Mouse (Mus musculus) heart, postnatal 0 days (tissue): ENCODE measurements around the gene Gata2. TPM values are rescaled to one million over a fixed set of nuclear protein-coding genes. Genes with fewer than 3 reads are reported as not detected.

ENCODE experiments used
- ATAC-seq: fragments of 200-750 bp; cut with Nextera tagmentation; 2 replicates; pipeline ENCODE4 v1.8.0; 2017; ENCODE audit warnings: low read depth, moderate number of reproducible peaks, moderate library complexity; ENCODE audit not compliant: insufficient read depth
- DNase-seq: peaks from one replicate; pipeline ENCODE4 v3.0.0-alpha.2; 2016; ENCODE audit warnings: low spot score
- H3K27ac ChIP-seq: fragments of 300-500 bp; sonication (generic); 2 replicates; pipeline ENCODE4 v1.5.1; 2014; ENCODE audit warnings: low read depth, mild to moderate bottlenecking
- H3K27me3 ChIP-seq: fragments of 300-500 bp; sonication (generic); 2 replicates; pipeline ENCODE4 v1.6.1; 2014; ENCODE audit warnings: low read length, mixed read lengths; ENCODE audit not compliant: control insufficient read depth, insufficient read depth
- H3K36me3 ChIP-seq: fragments of 300-500 bp; sonication (generic); replicated peaks from 2 replicates; pipeline ENCODE4 v1.6.1; 2014; ENCODE audit warnings: low read length, mixed read lengths; ENCODE audit not compliant: control insufficient read depth, insufficient read depth
- H3K4me1 ChIP-seq: fragments of 300-500 bp; sonication (generic); 2 replicates; pipeline ENCODE4 v1.6.1; 2014; ENCODE audit warnings: antibody characterized with exemption; ENCODE audit not compliant: control insufficient read depth, insufficient read depth
- H3K4me2 ChIP-seq: fragments of 300-500 bp; sonication (generic); 2 replicates; pipeline ENCODE4 v1.6.1; 2014; ENCODE audit warnings: low read depth, mild to moderate bottlenecking, low read length, moderate library complexity
- H3K4me3 ChIP-seq: fragments of 300-500 bp; sonication (generic); 2 replicates; pipeline ENCODE4 v1.5.1; 2014; ENCODE audit warnings: low read depth, low read length
- H3K9ac ChIP-seq: fragments of 300-500 bp; sonication (generic); replicated peaks from 2 replicates; pipeline ENCODE4 v1.6.1; 2014; ENCODE audit warnings: low read depth, low read length, mixed read lengths
- H3K9me3 ChIP-seq: fragments of 300-500 bp; sonication (generic); replicated peaks from 2 replicates; pipeline ENCODE4 v1.6.1; 2016; ENCODE audit warnings: low read length; ENCODE audit not compliant: control insufficient read depth
- CTCF ChIP-seq: IDR thresholded peaks from 2 replicates; pipeline ENCODE4 v1.5.1; 2016; ENCODE audit warnings: antibody characterized with exemption, control low read depth, low read depth
- EP300 ChIP-seq: IDR thresholded peaks from 2 replicates; pipeline ENCODE4 v1.6.1; 2016; ENCODE audit warnings: antibody characterized with exemption, low read depth
- WGBS: fragments of 180-500 bp; shearing (Covaris S2); extraction: QIAGEN DNeasy Blood & Tissue Kit; methylation state at CpG from one replicate; pipeline ENCODE4 v1.1.7; 2014; 5-methylcytosine and 5-hydroxymethylcytosine counted together
- polyA plus RNA-seq: library from polyadenylated mRNA; unstranded; fragments of >200 nt; fragmentation: Nextera tagmentation; extraction: Ambion mirVana; gene quantifications from 2 replicates; pipeline ENCODE4 v1.2.1, GENCODE M21; 2015
- total RNA-seq: library from RNA; depleted of rRNA; stranded (reverse); fragments of >200 nt; gene quantifications from 2 replicates; pipeline ENCODE4 v1.2.3, GENCODE M21; 2014; ENCODE audit warnings: low replicate concordance

Gata2 gene
- total and polyA plus RNA-seq, 2 experiments from 2014 or later: 16.0 to 17.7 TPM

DNA sequence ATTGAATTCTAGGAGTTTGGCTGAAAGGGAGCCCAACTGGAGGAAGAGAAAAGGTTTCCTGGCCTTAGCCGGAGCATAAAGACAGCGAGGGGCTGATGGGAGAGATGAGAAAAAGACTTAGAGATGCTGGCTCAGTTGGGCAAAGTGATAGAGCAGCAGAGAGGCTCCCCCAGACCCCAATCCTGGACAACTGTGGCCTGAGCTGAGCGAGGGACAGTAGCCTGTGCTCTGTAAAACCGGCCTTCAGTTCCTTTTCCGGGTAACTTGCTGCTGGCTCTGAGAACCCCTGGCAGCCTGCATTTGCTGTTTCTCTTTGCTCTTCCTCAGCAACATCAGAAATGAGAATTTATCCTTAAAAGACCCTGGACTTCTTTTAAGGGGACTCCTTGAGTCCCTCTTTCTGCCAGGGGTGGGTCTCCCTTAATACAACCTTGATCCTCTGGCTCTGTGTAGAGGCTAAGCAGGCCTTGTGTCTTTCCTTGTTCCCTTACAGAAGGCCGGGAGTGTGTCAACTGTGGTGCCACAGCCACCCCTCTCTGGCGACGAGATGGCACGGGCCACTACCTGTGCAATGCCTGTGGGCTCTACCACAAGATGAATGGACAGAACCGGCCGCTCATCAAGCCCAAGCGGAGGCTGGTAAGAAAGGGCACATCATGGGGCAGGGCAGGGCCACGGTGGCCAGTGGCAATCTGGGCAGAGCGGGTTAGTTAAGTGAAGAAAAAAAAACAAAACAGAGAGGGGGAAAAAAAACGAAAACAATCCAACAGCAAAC, 8.4 kb downstream of the Gata2 start:
- no peaks in the 10 kb centered on the region for H3K36me3 ChIP-seq
- no peak for ATAC-seq
- peaks cover 94% of the 10 kb centered on the region for H3K27me3 ChIP-seq
- H3K4me3 ChIP-seq: no peak overlapping the region
- 27% methylated on average over 15 of the region's 15 CpGs for WGBS
- H3K9me3 ChIP-seq: no peaks in the 10 kb centered on the region
- no peak for TF ChIP-seq EP300
- DNase-seq: no peak
- H3K27ac ChIP-seq: peak overlapping the region; percentile 47
- peak overlapping the region; percentile 64 for H3K4me2 ChIP-seq
- no peak overlapping the region for H3K9ac ChIP-seq
- no peaks in the 10 kb centered on the region for H3K4me1 ChIP-seq

DNA sequence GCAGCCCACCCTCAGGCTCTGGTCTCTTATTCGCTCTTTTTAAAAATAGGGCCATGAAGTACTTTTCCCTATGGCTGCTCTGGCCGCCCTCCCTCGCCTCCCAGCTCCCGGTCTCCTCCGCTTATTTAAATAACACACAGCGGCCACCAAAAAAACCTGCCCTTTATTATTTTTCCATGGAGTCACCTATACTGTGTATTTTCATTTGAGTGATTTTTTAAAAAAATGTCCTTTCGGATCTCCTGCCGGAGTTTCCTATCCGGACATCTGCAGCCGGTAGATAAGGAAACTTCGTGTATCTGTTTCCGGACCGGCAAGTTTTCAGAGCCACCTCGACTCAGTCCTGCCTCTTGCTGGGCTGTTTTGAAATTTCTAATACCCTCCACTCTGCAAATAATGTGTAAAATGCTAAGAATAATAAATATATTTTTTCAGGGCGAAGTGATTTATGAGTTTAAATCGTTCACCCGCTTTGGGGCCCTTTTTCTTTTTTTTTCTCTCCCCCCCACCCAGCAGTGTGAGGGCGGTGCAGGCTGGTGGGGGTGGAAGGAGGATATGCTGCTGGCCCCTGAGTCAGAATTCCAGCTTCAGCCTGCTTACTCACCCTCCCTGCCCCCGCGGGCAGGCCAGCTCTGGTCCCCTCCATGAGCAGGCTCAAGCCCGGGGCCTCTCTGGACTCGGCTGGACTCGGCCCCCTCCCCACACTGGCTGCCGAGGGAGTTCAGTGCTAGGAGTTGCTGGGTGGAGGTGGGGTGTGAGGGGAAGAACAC, 9.4 kb downstream of the Gata2 start:
- Histone ChIP-seq H3K4me3 (peak overlapping the region; percentile 3; the same call in 1 of the 2 replicates), H3K9ac (no peak overlapping the region), H3K27me3 (peaks cover 91% of the 10 kb centered on the region), H3K4me1 (no peaks in the 10 kb centered on the region), H3K36me3 (no peaks in the 10 kb centered on the region), H3K27ac (peak overlapping the region; percentile 77), H3K9me3 (no peaks in the 10 kb centered on the region), H3K4me2 (peak overlapping the region; percentile 39)
- peak; percentile 82; the same call in 1 of the 2 replicates for TF ChIP-seq EP300
- TF ChIP-seq CTCF: no peak
- ATAC-seq (peak; percentile 71), DNase-seq (peak; percentile 66)
- WGBS: 6% methylated on average over 24 of the region's 24 CpGs

DNA sequence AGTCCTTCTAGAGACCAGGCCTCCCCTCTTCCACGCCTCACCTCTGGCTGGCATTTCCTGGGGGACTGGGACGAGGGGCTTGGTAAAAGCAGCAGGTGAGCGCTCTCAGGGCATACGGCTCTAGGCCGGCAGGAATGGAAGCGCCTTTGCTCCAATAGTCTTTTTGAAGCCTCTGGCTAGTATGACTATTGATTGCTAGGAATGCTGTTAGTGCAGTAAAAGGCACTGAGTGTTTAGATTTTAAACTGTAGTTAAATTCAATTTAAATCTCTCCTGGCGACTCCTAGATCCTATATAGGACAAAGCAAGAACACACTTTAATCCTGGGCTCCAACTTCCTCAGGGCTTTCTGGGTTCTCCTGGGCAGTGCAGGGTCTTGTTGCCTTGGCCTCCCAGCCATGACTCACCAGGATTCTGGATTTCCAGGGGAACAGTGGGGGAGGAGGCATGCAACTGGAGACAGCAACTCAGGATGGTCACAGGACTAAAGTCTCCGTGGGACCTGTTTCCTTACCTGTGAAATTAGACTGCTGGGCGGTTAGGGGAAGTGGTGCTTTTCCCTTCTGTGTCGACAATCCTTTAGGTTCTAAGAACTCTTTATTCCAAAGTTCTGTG, 10.2 kb downstream of the Gata2 start:
- TF ChIP-seq EP300 (no peak), CTCF (no peak)
- peak overlapping the region; percentile 39 for H3K4me2 ChIP-seq
- no peaks in the 10 kb centered on the region for H3K36me3 ChIP-seq
- H3K27ac ChIP-seq: peak overlapping the region; percentile 77
- H3K9ac ChIP-seq: no peak overlapping the region
- H3K9me3 ChIP-seq: no peaks in the 10 kb centered on the region
- H3K4me3 ChIP-seq: peak overlapping the region; percentile 3; the same call in 1 of the 2 replicates
- ATAC-seq (no peak), DNase-seq (no peak)
- WGBS: 28% methylated on average over 9 of the region's 10 CpGs
- H3K4me1 ChIP-seq: no peaks in the 10 kb centered on the region
- peaks cover 83% of the 10 kb centered on the region for H3K27me3 ChIP-seq

DNA sequence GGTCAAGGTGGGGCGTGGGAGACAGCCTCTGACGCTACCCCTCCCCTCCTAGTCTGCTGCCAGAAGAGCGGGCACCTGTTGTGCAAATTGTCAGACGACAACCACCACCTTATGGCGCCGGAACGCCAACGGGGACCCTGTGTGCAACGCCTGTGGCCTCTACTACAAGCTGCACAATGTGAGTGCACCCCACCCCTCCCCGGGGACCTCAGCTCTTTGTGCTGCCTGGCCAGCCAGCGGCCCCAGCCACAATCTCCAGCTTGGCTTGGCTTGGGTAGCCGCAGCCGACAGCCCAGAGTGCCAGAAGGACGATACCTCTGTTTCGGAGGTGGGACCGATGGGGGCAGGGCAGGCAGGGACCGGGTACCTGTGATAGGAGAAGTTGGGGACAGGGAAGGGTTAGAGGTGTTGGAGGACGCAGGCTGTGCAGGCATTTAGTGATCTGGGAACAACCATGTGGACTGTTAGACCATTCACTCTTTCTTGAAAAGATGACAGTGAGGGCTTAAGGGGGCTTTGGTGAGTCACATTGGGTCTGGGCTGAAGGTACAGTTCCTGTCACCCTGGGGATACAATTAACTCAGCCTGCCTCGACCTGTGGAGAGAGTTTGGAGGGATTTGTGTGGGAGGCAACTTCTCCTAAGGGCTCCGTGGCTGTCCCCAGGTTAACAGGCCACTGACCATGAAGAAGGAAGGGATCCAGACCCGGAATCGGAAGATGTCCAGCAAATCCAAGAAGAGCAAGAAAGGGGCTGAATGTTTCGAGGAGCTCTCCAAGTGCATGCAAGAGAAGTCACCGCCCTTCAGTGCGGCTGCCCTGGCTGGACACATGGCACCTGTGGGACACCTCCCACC, 11.1 kb downstream of the Gata2 start:
- Histone ChIP-seq H3K9me3 (no peaks in the 10 kb centered on the region), H3K4me2 (0 out of 2 replicates have a peak overlapping the region, but pooled peaks have one; percentile 2), H3K27me3 (peaks cover 74% of the 10 kb centered on the region), H3K27ac (0 out of 2 replicates have a peak overlapping the region, but pooled peaks have one; percentile 77), H3K4me3 (no peak overlapping the region), H3K4me1 (no peaks in the 10 kb centered on the region), H3K36me3 (no peaks in the 10 kb centered on the region), H3K9ac (no peak overlapping the region)
- ATAC-seq: no peak
- 18% methylated on average over 25 of the region's 25 CpGs for WGBS
- no peak for TF ChIP-seq CTCF
- TF ChIP-seq EP300: no peak
- no peak for DNase-seq

DNA sequence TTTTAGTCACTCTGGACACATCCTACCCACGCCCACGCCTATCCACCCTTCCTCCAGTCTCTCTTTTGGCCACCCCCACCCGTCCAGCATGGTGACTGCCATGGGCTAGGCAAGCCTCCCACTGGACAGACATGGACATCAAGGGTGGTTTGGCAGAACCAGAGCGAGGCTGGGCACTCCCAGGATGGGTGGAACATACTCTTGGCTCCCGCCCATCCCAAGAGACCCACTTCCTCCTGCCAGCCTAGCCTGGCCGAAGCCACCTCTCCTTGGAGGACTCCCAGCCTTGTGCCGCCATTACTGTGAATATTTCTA, 11.7 kb downstream of the Gata2 start:
- no peak overlapping the region for H3K4me3 ChIP-seq
- WGBS: 37% methylated on average over 7 of the region's 7 CpGs
- H3K4me1 ChIP-seq: no peaks in the 10 kb centered on the region
- TF ChIP-seq EP300 (no peak), CTCF (no peak)
- H3K36me3 ChIP-seq: no peaks in the 10 kb centered on the region
- H3K9me3 ChIP-seq: no peaks in the 10 kb centered on the region
- DNase-seq (no peak), ATAC-seq (no peak)
- no peak overlapping the region for H3K27ac ChIP-seq
- H3K4me2 ChIP-seq: no peak overlapping the region
- no peak overlapping the region for H3K9ac ChIP-seq
- peaks cover 68% of the 10 kb centered on the region for H3K27me3 ChIP-seq
